ENCODE assay signal across 23 mouse cellular contexts in the genomic region with DNA sequence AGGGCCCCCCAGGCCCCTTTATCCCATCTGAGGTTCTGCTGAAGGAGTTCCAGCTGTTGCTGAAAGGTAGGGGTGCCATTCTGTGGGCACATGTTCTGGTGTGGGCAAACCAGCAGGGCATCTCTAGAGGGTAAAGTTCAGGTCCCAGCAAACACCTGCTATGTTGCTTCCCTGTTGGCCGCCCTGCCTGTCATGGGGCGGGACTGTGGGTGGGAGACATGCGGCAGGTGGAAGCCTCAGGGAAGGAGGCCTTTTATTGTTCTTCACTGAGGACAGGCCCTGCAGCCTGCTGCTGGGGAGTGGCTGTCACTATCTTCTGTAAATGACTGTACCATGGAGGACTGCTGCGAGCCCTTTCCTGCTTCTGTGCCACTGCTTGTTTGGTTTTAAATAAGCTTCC. TPM values are rescaled to one million over a fixed set of nuclear protein-coding genes. Genes with fewer than 3 reads are reported as not detected.
A peak's percentile ranks its signal among the peaks of the same experiment; 100 is the strongest.
DNase-seq lines count a peak whose midpoint lies in the region; ATAC-seq and TF ChIP-seq lines count a peak whose summit lies in the region.
"Had no signal": no experiment of that assay in that cellular context is flagged by ENCODE, and none has a peak within 500 bp of the region (broad histone marks: within the 10 kb centered on the region; RNA-seq: fewer than 3 reads in every experiment).

No protein-coding gene starts in this region.

- no peak for TF ChIP-seq CTCF in G1E (IDR thresholded peaks at IDR 0.05; ENCODE audit: low read depth, low read length)

- H3K36me3 ChIP-seq in forebrain, embryonic 12.5 days (replicated peaks) = peaks cover 47% of the 10 kb centered on the region
- peaks cover 14% of the 10 kb centered on the region; the same call in 1 of the 2 replicates for H3K36me3 ChIP-seq in forebrain, embryonic 11.5 days (ENCODE audit: control insufficient read depth, insufficient read depth, low read length)
- H3K36me3 ChIP-seq in G1E (replicated peaks) = peaks cover 66% of the 10 kb centered on the region
- H3K36me3 ChIP-seq in intestine, embryonic 16.5 days (ENCODE audit: control insufficient read depth, insufficient read depth, low read length) = peaks cover 22% of the 10 kb centered on the region
- H3K36me3 ChIP-seq in stomach, embryonic 15.5 days = peaks cover 37% of the 10 kb centered on the region

- H3K27me3 ChIP-seq in forebrain, embryonic 12.5 days = peaks cover 25% of the 10 kb centered on the region
- H3K27me3 ChIP-seq in forebrain, embryonic 11.5 days (ENCODE audit: control insufficient read depth, insufficient read depth, low read length) = peaks cover 9% of the 10 kb centered on the region
- H3K27me3 ChIP-seq in G1E (ENCODE audit: insufficient read depth, low read length) = peaks cover 10% of the 10 kb centered on the region
- H3K27me3 ChIP-seq in intestine, embryonic 16.5 days (replicated peaks; ENCODE audit: control insufficient read depth, insufficient read depth, low read length) = no peaks in the 10 kb centered on the region
- H3K27me3 ChIP-seq in stomach, embryonic 15.5 days (replicated peaks) = no peaks in the 10 kb centered on the region

- 77% methylated on average over 4 of the region's 4 CpGs for WGBS in forebrain, embryonic 12.5 days
- WGBS in forebrain, embryonic 11.5 days = 69% methylated on average over 4 of the region's 4 CpGs
- WGBS in intestine, embryonic 16.5 days = 46% methylated on average over 4 of the region's 4 CpGs
- 45% methylated on average over 4 of the region's 4 CpGs for WGBS in stomach, embryonic 15.5 days

- H3K9me3 ChIP-seq in forebrain, embryonic 12.5 days = no peaks in the 10 kb centered on the region
- no peaks in the 10 kb centered on the region for H3K9me3 ChIP-seq in forebrain, embryonic 11.5 days (ENCODE audit: control insufficient read depth, low read length)
- no peaks in the 10 kb centered on the region for H3K9me3 ChIP-seq in G1E (replicated peaks)
- no peaks in the 10 kb centered on the region for H3K9me3 ChIP-seq in intestine, embryonic 16.5 days (ENCODE audit: control insufficient read depth, low read length)
- H3K9me3 ChIP-seq in stomach, embryonic 15.5 days = no peaks in the 10 kb centered on the region
- H3K9me3 ChIP-seq: embryonic facial prominence, embryonic 12.5 days had no signal

- H3K4me3 ChIP-seq in forebrain, embryonic 12.5 days (replicated peaks) = no peak overlapping the region
- H3K4me3 ChIP-seq in forebrain, embryonic 11.5 days (ENCODE audit: low read depth, low read length) = no peak overlapping the region
- H3K4me3 ChIP-seq in G1E (ENCODE audit: low read depth, low read length) = no peak overlapping the region
- H3K4me3 ChIP-seq in intestine, embryonic 16.5 days (ENCODE audit: low read length) = no peak overlapping the region
- no peak overlapping the region for H3K4me3 ChIP-seq in stomach, embryonic 15.5 days (replicated peaks)
- H3K4me3 ChIP-seq: embryonic facial prominence, embryonic 12.5 days; forebrain, embryonic 13.5 days; gastrocnemius, adult 2 months; heart, embryonic 12.5 days had no signal

- 0 out of 2 replicates have a peak overlapping the region, but pooled peaks have one; percentile 19 for H3K27ac ChIP-seq in forebrain, embryonic 12.5 days
- no peak overlapping the region for H3K27ac ChIP-seq in forebrain, embryonic 11.5 days (ENCODE audit: low read depth, low read length)
- H3K27ac ChIP-seq in intestine, embryonic 16.5 days (ENCODE audit: low read length) = peak overlapping the region; percentile 83
- no peak overlapping the region for H3K27ac ChIP-seq in stomach, embryonic 15.5 days
- H3K27ac ChIP-seq: embryonic facial prominence, embryonic 12.5 days; forebrain, embryonic 13.5 days; gastrocnemius, adult 2 months had no signal

- no peak overlapping the region for H3K4me2 ChIP-seq in forebrain, embryonic 12.5 days
- H3K4me2 ChIP-seq in forebrain, embryonic 11.5 days (ENCODE audit: low read depth, low read length, severe bottlenecking) = no peak overlapping the region
- H3K4me2 ChIP-seq in intestine, embryonic 16.5 days (ENCODE audit: low read depth, low read length) = peak overlapping the region; percentile 4; the same call in 1 of the 2 replicates
- H3K4me2 ChIP-seq in stomach, embryonic 15.5 days = no peak overlapping the region
- H3K4me2 ChIP-seq: embryonic facial prominence, embryonic 12.5 days; forebrain, embryonic 13.5 days; heart, embryonic 12.5 days had no signal

- no peak for DNase-seq in forebrain, embryonic 11.5 days (ENCODE audit: low spot score)
- peak; percentile 4 for DNase-seq in G1E (ENCODE audit: low spot score)
- DNase-seq in cerebellum, postnatal 36 days = no peak
- DNase-seq: adrenal gland, adult 8-10 months; B cell, adult 2 months; cerebellum, adult 11 months; cerebellum, adult 8-10 months; cerebellum, postnatal 14 days; forebrain, postnatal 0 days; gastrocnemius, adult 2 months; gastrocnemius, postnatal 25 days had no signal

- no peak for ATAC-seq in forebrain, embryonic 12.5 days (ENCODE audit: low FRiP score)
- ATAC-seq in forebrain, embryonic 11.5 days (replicated peaks; ENCODE audit: low FRiP score) = no peak
- no peak for ATAC-seq in G1E (ENCODE audit: extremely low read depth, insufficient number of reproducible peaks, low FRiP score, poor library complexity, severe bottlenecking)
- peak; percentile 86 for ATAC-seq in intestine, embryonic 16.5 days
- ATAC-seq in stomach, embryonic 15.5 days (ENCODE audit: insufficient read depth, low FRiP score, low read depth) = no peak
- no peak for ATAC-seq in activated CD4-positive, CD25-positive, alpha-beta regulatory T cell, adult 4 months
- ATAC-seq: CD4-positive, CD25-positive, alpha-beta regulatory T cell, adult 4 months; forebrain, embryonic 13.5 days; forebrain, postnatal 0 days; hindbrain, embryonic 16.5 days had no signal

- H3K9ac ChIP-seq in forebrain, embryonic 12.5 days = no peak overlapping the region
- no peak overlapping the region for H3K9ac ChIP-seq in forebrain, embryonic 11.5 days (ENCODE audit: low read length)
- peak overlapping the region; percentile 53; the same call in 1 of the 2 replicates for H3K9ac ChIP-seq in intestine, embryonic 16.5 days (ENCODE audit: low read depth, low read length)
- 0 out of 2 replicates have a peak overlapping the region, but pooled peaks have one; percentile 9 for H3K9ac ChIP-seq in stomach, embryonic 15.5 days
- H3K9ac ChIP-seq: embryonic facial prominence, embryonic 12.5 days; forebrain, embryonic 13.5 days; forebrain, postnatal 0 days; heart, embryonic 12.5 days had no signal

- H3K4me1 ChIP-seq in forebrain, embryonic 12.5 days = peaks cover 12% of the 10 kb centered on the region
- peaks cover 3% of the 10 kb centered on the region; the same call in 1 of the 2 replicates for H3K4me1 ChIP-seq in forebrain, embryonic 11.5 days (replicated peaks; ENCODE audit: control insufficient read depth, insufficient read depth, low read length)
- H3K4me1 ChIP-seq in G1E (ENCODE audit: insufficient read depth, low read depth, low read length) = peaks cover 50% of the 10 kb centered on the region
- H3K4me1 ChIP-seq in intestine, embryonic 16.5 days (ENCODE audit: control insufficient read depth, insufficient read depth, low read length) = peaks cover 28% of the 10 kb centered on the region
- peaks cover 6% of the 10 kb centered on the region; the same call in 1 of the 2 replicates for H3K4me1 ChIP-seq in stomach, embryonic 15.5 days

RNA-seq across cellular contexts. Expression of a gene that starts 3.2 kb away (rescaled TPM):
- polyA plus RNA-seq in forebrain, embryonic 12.5 days (2016; fragmentation: Nextera tagmentation; extraction: Ambion mirVana) = 0.90 and 0.95 TPM in 2 replicates
- 0.91 and 2.0 TPM in 2 replicates for polyA plus RNA-seq in forebrain, embryonic 11.5 days (2014; fragmentation: Nextera tagmentation; extraction: Ambion mirVana)
- total RNA-seq in G1E (2014; fragmentation: Nextera tagmentation) (1.2 and 2.1 TPM in 2 replicates), G1E (2017) (0.81 and 0.93 TPM in 2 replicates)
- 0.78 and 0.94 TPM in 2 replicates for polyA plus RNA-seq in G1E (2012)
- 7.1 and 9.0 TPM in 2 replicates for polyA plus RNA-seq in intestine, embryonic 16.5 days (2015; fragmentation: Nextera tagmentation; extraction: Ambion mirVana)
- polyA plus RNA-seq in stomach, embryonic 15.5 days (2015; fragmentation: Nextera tagmentation; extraction: Ambion mirVana) = 3.2 and 3.7 TPM in 2 replicates
- not detected for polyA plus RNA-seq in activated CD4-positive, CD25-positive, alpha-beta regulatory T cell, adult 4 months (2017; shearing (Covaris generic))
- polyA plus RNA-seq: CD4-positive, CD25-positive, alpha-beta regulatory T cell, adult 4 months had no signal

RNA-seq across cellular contexts. Expression of a gene that starts 18.6 kb away (rescaled TPM):
- polyA plus RNA-seq in forebrain, embryonic 12.5 days (2016; fragmentation: Nextera tagmentation; extraction: Ambion mirVana) = 0.08 and 0.10 TPM in 2 replicates
- not detected in 2 replicates for polyA plus RNA-seq in forebrain, embryonic 11.5 days (2014; fragmentation: Nextera tagmentation; extraction: Ambion mirVana)
- total RNA-seq in G1E (2014; fragmentation: Nextera tagmentation) = not detected in 2 replicates
- 0.16 TPM in 1 of 2 replicates, not detected in the other for total RNA-seq in G1E (2017)
- not detected in 2 replicates for polyA plus RNA-seq in G1E (2012)
- 0.37 and 0.38 TPM in 2 replicates for polyA plus RNA-seq in intestine, embryonic 16.5 days (2015; fragmentation: Nextera tagmentation; extraction: Ambion mirVana)
- polyA plus RNA-seq in stomach, embryonic 15.5 days (2015; fragmentation: Nextera tagmentation; extraction: Ambion mirVana) = 0.55 and 0.63 TPM in 2 replicates
- polyA plus RNA-seq in activated CD4-positive, CD25-positive, alpha-beta regulatory T cell, adult 4 months (2017; shearing (Covaris generic)) = not detected
- total RNA-seq: granulocyte monocyte progenitor cell, adult 5-6 weeks; MEL had no signal
- polyA plus RNA-seq: CD4-positive, CD25-positive, alpha-beta regulatory T cell, adult 4 months; forebrain, embryonic 13.5 days had no signal

RNA-seq across cellular contexts. Expression of a gene that starts 29.2 kb away (rescaled TPM):
- 153 and 163 TPM in 2 replicates for polyA plus RNA-seq in forebrain, embryonic 12.5 days (2016; fragmentation: Nextera tagmentation; extraction: Ambion mirVana)
- polyA plus RNA-seq in forebrain, embryonic 11.5 days (2014; fragmentation: Nextera tagmentation; extraction: Ambion mirVana) = 161 and 166 TPM in 2 replicates
- total RNA-seq in G1E (2014; fragmentation: Nextera tagmentation) (76.8 and 86.5 TPM in 2 replicates), G1E (2017) (194 and 208 TPM in 2 replicates)
- polyA plus RNA-seq in G1E (2012) = 86.6 and 104 TPM in 2 replicates
- polyA plus RNA-seq in intestine, embryonic 16.5 days (2015; fragmentation: Nextera tagmentation; extraction: Ambion mirVana) = 102 and 112 TPM in 2 replicates
- 119 and 128 TPM in 2 replicates for polyA plus RNA-seq in stomach, embryonic 15.5 days (2015; fragmentation: Nextera tagmentation; extraction: Ambion mirVana)
- polyA plus RNA-seq in activated CD4-positive, CD25-positive, alpha-beta regulatory T cell, adult 4 months (2017; shearing (Covaris generic)) = 10 to 100 TPM; 37.7 to 41.9 TPM

RNA-seq across cellular contexts. Expression of a gene that starts 44.4 kb away (rescaled TPM):
- polyA plus RNA-seq in forebrain, embryonic 12.5 days (2016; fragmentation: Nextera tagmentation; extraction: Ambion mirVana) = 295 and 297 TPM in 2 replicates
- polyA plus RNA-seq in forebrain, embryonic 11.5 days (2014; fragmentation: Nextera tagmentation; extraction: Ambion mirVana) = 258 and 260 TPM in 2 replicates
- 18.0 and 19.0 TPM in 2 replicates for total RNA-seq in G1E (2014; fragmentation: Nextera tagmentation)
- 42.2 and 55.1 TPM in 2 replicates for total RNA-seq in G1E (2017)
- polyA plus RNA-seq in G1E (2012) = 91.5 and 105 TPM in 2 replicates
- 98.7 and 105 TPM in 2 replicates for polyA plus RNA-seq in intestine, embryonic 16.5 days (2015; fragmentation: Nextera tagmentation; extraction: Ambion mirVana)
- polyA plus RNA-seq in stomach, embryonic 15.5 days (2015; fragmentation: Nextera tagmentation; extraction: Ambion mirVana) = 82.9 and 89.5 TPM in 2 replicates
- 10 to 100 TPM; 14.6 to 17.3 TPM for polyA plus RNA-seq in activated CD4-positive, CD25-positive, alpha-beta regulatory T cell, adult 4 months (2017; shearing (Covaris generic))

RNA-seq across cellular contexts. Expression of a gene that starts 47.5 kb away (rescaled TPM):
- 0.04 and 0.10 TPM in 2 replicates for polyA plus RNA-seq in forebrain, embryonic 12.5 days (2016; fragmentation: Nextera tagmentation; extraction: Ambion mirVana)
- 0.04 and 0.08 TPM in 2 replicates for polyA plus RNA-seq in forebrain, embryonic 11.5 days (2014; fragmentation: Nextera tagmentation; extraction: Ambion mirVana)
- total RNA-seq in G1E (2014; fragmentation: Nextera tagmentation) (0.78 and 1.1 TPM in 2 replicates), G1E (2017) (0.93 and 0.99 TPM in 2 replicates)
- polyA plus RNA-seq in G1E (2012) = 0.17 and 0.19 TPM in 2 replicates
- polyA plus RNA-seq in intestine, embryonic 16.5 days (2015; fragmentation: Nextera tagmentation; extraction: Ambion mirVana) = 0.07 and 0.09 TPM in 2 replicates
- 0.04 TPM in 1 of 2 replicates, not detected in the other for polyA plus RNA-seq in stomach, embryonic 15.5 days (2015; fragmentation: Nextera tagmentation; extraction: Ambion mirVana)
- polyA plus RNA-seq in activated CD4-positive, CD25-positive, alpha-beta regulatory T cell, adult 4 months (2017; shearing (Covaris generic)) = not detected
- total RNA-seq: gastrocnemius, adult 2 months; heart, adult 8-10 months had no signal
- polyA plus RNA-seq: CD4-positive, CD25-positive, alpha-beta regulatory T cell, adult 4 months; forebrain, embryonic 13.5 days had no signal

Comparison
In these comparisons a context has a peak if more than half of its experiments do, and no peak if none do; other contexts are left out.
1. H3K27ac ChIP-seq: peak in forebrain, embryonic 12.5 days (single experiment) and intestine, embryonic 16.5 days (single experiment); none in forebrain, embryonic 11.5 days (single experiment) and stomach, embryonic 15.5 days (single experiment).
2. H3K9ac ChIP-seq: peak in intestine, embryonic 16.5 days (single experiment) and stomach, embryonic 15.5 days (single experiment); none in forebrain, embryonic 12.5 days (single experiment) and forebrain, embryonic 11.5 days (single experiment).